Mouse (Mus musculus): ENCODE measurements around the gene Ptpra. TPM values are rescaled to one million over a fixed set of nuclear protein-coding genes. Genes with fewer than 3 reads are reported as not detected.

Ptpra gene
- total and polyA plus RNA-seq, 2 experiments from 2014 or later, result 144 to 147 TPM

DNA sequence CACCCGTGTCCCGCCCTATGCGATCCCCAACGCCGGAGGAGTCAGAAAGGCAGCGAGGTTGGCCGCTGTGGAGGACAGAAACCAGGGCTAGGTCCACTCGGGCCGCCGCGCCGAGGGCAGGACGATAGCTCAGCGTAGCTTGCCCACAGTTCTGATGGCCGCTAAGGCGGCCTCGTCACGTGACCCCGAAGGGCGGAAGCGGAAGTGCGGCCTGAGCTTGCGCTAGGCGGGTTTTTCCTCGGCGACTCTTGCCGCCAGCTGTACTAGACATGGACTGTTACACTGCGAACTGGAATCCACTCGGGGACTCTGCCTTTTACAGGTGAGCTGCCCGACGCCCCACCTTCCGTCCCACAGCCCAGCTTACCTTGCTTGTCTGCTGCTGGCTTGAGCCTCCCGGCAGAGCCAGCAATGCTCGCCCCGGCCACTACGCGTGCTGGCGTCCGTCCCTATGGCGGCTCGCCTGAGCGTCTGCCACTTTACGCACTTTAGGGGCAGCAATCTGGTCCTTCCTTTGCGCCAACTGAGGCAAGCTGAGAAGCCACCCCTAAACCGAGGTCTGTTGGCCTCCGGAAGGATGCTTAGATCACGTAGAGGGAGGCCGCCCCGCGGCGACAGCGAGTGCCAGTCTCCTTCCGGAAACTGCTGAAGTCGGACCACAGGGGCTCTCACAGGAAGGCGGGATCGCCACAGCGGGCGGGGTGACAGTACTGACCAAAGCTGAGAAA, 25.8 kb upstream of the Ptpra start, which contains the start of the genes Vps16 and Pced1a:
Gene Vps16, plus strand, starts transcription at position 214 of the 728 bp plus-strand sequence.
Gene Pced1a, minus strand, starts transcription at position 576 of the 728 bp plus-strand sequence.
- Histone ChIP-seq H3K27ac (ENCODE audit: low read depth, low read length) (peak within 1 kb of the TSS; percentile 97), H3K4me3 (ENCODE audit: low read depth, low read length) (peak within 1 kb of the TSS; percentile 86), H3K36me3 (ENCODE audit: insufficient read depth, low read length) (0 out of 2 replicates have a peak, but pooled peaks cover 1% of the 10 kb centered on the region), H3K27me3 (ENCODE audit: insufficient read depth, low read length) (no peaks in the 10 kb centered on the region), H3K9ac (replicated peaks; ENCODE audit: low read length, poor library complexity, severe bottlenecking) (peak within 1 kb of the TSS; percentile 90), H3K4me2 (ENCODE audit: low read depth, low read length, poor library complexity, severe bottlenecking) (peak within 1 kb of the TSS; percentile 90), H3K9me3 (ENCODE audit: low read length) (no peaks in the 10 kb centered on the region), H3K4me1 (ENCODE audit: insufficient read depth, low read length) (peaks cover 15% of the 10 kb centered on the region; the same call in 1 of the 2 replicates)
- ATAC-seq (ENCODE audit: low FRiP score) (peak; percentile 95), DNase-seq (ENCODE audit: low spot score) (peak; percentile 95)
- WGBS, result under 1% methylated on average over 58 of the region's 58 CpGs
- TF ChIP-seq CTCF (IDR thresholded peaks at IDR 0.05), result peak; percentile 73

GRCm38 (mm10) chr2:130425112-130425511, 25.0 kb upstream of the Ptpra start:
- H3K9me3 ChIP-seq (ENCODE audit: low read length), result no peaks in the 10 kb centered on the region

GRCm38 (mm10) chr2:130429851-130430250, 20.2 kb upstream of the Ptpra start:
- peaks cover 6% of the 10 kb centered on the region; the same call in 1 of the 2 replicates for H3K4me1 ChIP-seq (ENCODE audit: insufficient read depth, low read length)
- H3K36me3 ChIP-seq (ENCODE audit: insufficient read depth, low read length), result peaks cover 4% of the 10 kb centered on the region; the same call in 1 of the 2 replicates
- H3K9me3 ChIP-seq (ENCODE audit: low read length), result no peaks in the 10 kb centered on the region
- no peaks in the 10 kb centered on the region for H3K27me3 ChIP-seq (ENCODE audit: insufficient read depth, low read length)
- no peak for DNase-seq (ENCODE audit: low spot score)
- 70% methylated on average over 2 of the region's 2 CpGs for WGBS
- H3K9ac ChIP-seq (replicated peaks; ENCODE audit: low read length, poor library complexity, severe bottlenecking), result no peak overlapping the region
- H3K27ac ChIP-seq (ENCODE audit: low read depth, low read length), result no peak overlapping the region
- ATAC-seq (ENCODE audit: low FRiP score), result no peak
- no peak for TF ChIP-seq CTCF (IDR thresholded peaks at IDR 0.05)
- H3K4me3 ChIP-seq (ENCODE audit: low read depth, low read length), result no peak overlapping the region
- no peak overlapping the region for H3K4me2 ChIP-seq (ENCODE audit: low read depth, low read length, poor library complexity, severe bottlenecking)

More at GRCm38 (mm10) chr2:130425112-130425511, 25.0 kb upstream of the Ptpra start:
- peak overlapping the region; percentile 90 for H3K9ac ChIP-seq (replicated peaks; ENCODE audit: low read length, poor library complexity, severe bottlenecking)
- peak overlapping the region; percentile 86 for H3K4me3 ChIP-seq (ENCODE audit: low read depth, low read length)
- H3K27ac ChIP-seq (ENCODE audit: low read depth, low read length), result peak overlapping the region; percentile 97
- no peaks in the 10 kb centered on the region for H3K27me3 ChIP-seq (ENCODE audit: insufficient read depth, low read length)
- ATAC-seq (ENCODE audit: low FRiP score) (no peak), DNase-seq (ENCODE audit: low spot score) (peak; percentile 59)
- H3K4me1 ChIP-seq (ENCODE audit: insufficient read depth, low read length), result peaks cover 15% of the 10 kb centered on the region; the same call in 1 of the 2 replicates
- peak overlapping the region; percentile 90 for H3K4me2 ChIP-seq (ENCODE audit: low read depth, low read length, poor library complexity, severe bottlenecking)
- H3K36me3 ChIP-seq (ENCODE audit: insufficient read depth, low read length), result no peaks in the 10 kb centered on the region
- TF ChIP-seq CTCF (IDR thresholded peaks at IDR 0.05), result peak; percentile 61
- 37% methylated on average over 5 of the region's 5 CpGs for WGBS

- 82% methylated on average over 3 of the region's 3 CpGs for WGBS
- H3K27ac ChIP-seq (ENCODE audit: low read depth, low read length), result no peak overlapping the region
- no peak for TF ChIP-seq CTCF (IDR thresholded peaks at IDR 0.05)
- no peaks in the 10 kb centered on the region for H3K9me3 ChIP-seq (ENCODE audit: low read length)
- no peaks in the 10 kb centered on the region for H3K4me1 ChIP-seq (ENCODE audit: insufficient read depth, low read length)
- no peak overlapping the region for H3K9ac ChIP-seq (replicated peaks; ENCODE audit: low read length, poor library complexity, severe bottlenecking)
- no peak for ATAC-seq (ENCODE audit: low FRiP score)
- H3K36me3 ChIP-seq (ENCODE audit: insufficient read depth, low read length), result peaks cover 4% of the 10 kb centered on the region; the same call in 1 of the 2 replicates
- no peak overlapping the region for H3K4me3 ChIP-seq (ENCODE audit: low read depth, low read length)
- DNase-seq (ENCODE audit: low spot score), result no peak
- no peaks in the 10 kb centered on the region for H3K27me3 ChIP-seq (ENCODE audit: insufficient read depth, low read length)
- H3K4me2 ChIP-seq (ENCODE audit: low read depth, low read length, poor library complexity, severe bottlenecking), result no peak overlapping the region
Measured at GRCm38 (mm10) chr2:130430484-130430883, 19.6 kb upstream of the Ptpra start.

DNA sequence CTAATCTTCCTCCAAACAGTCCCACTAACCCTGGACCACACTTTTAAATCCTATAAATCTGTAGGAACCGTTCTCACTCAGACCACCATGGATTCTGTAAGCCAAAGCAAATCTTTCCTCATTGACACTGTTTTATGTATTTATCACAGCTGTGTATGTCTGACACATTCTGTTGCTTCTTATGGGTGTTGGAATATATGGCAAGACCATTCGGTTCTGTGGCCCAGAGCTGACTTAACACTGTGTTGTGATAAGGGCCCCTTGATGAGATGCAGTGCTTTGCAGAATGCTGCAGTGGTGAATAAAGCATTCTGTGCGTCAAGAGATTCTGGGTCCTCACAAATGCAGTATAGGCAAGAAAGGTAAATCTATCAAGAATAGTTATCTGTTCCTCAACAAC, 17.9 kb upstream of the Ptpra start:
- H3K4me2 ChIP-seq (ENCODE audit: low read depth, low read length, poor library complexity, severe bottlenecking), result no peak overlapping the region
- WGBS, result 86% methylated on average over 3 of the region's 3 CpGs
- H3K9ac ChIP-seq (replicated peaks; ENCODE audit: low read length, poor library complexity, severe bottlenecking), result no peak overlapping the region
- H3K27ac ChIP-seq (ENCODE audit: low read depth, low read length), result no peak overlapping the region
- no peaks in the 10 kb centered on the region for H3K27me3 ChIP-seq (ENCODE audit: insufficient read depth, low read length)
- no peak for TF ChIP-seq CTCF (IDR thresholded peaks at IDR 0.05)
- peaks cover 6% of the 10 kb centered on the region; the same call in 1 of the 2 replicates for H3K36me3 ChIP-seq (ENCODE audit: insufficient read depth, low read length)
- no peaks in the 10 kb centered on the region for H3K9me3 ChIP-seq (ENCODE audit: low read length)
- no peak overlapping the region for H3K4me3 ChIP-seq (ENCODE audit: low read depth, low read length)
- no peaks in the 10 kb centered on the region for H3K4me1 ChIP-seq (ENCODE audit: insufficient read depth, low read length)
- no peak for DNase-seq (ENCODE audit: low spot score)
- no peak for ATAC-seq (ENCODE audit: low FRiP score)

DNA sequence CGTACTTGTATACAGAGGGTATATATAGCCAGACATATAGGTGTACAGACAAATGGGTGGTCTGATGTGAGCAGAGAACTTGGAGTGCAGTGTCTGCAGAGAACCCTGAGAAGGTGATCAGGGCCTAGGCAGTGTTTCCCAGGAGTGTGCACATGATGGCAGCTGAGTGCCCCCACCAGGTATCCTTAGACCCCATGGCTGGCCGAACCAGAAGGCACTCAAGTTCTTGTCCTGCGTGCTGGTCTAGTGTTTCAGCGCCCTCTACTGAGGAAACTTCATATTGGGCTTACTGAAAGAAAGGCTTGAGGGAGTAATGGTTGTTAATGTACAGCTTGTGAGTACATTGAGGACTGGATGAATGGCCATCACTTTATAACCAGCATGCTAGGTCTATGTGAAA, 16.9 kb upstream of the Ptpra start:
- TF ChIP-seq CTCF (IDR thresholded peaks at IDR 0.05), result peak; percentile 77
- no peak for ATAC-seq (ENCODE audit: low FRiP score)

More for the DNA sequence above, 16.9 kb upstream of the Ptpra start:
- peak; percentile 71 for DNase-seq (ENCODE audit: low spot score)
- WGBS, result 28% methylated on average over 4 of the region's 4 CpGs
- no peak overlapping the region for H3K27ac ChIP-seq (ENCODE audit: low read depth, low read length)
- no peak overlapping the region for H3K9ac ChIP-seq (replicated peaks; ENCODE audit: low read length, poor library complexity, severe bottlenecking)
- H3K4me1 ChIP-seq (ENCODE audit: insufficient read depth, low read length), result no peaks in the 10 kb centered on the region
- H3K9me3 ChIP-seq (ENCODE audit: low read length), result no peaks in the 10 kb centered on the region
- H3K36me3 ChIP-seq (ENCODE audit: insufficient read depth, low read length), result peaks cover 14% of the 10 kb centered on the region
- no peak overlapping the region for H3K4me3 ChIP-seq (ENCODE audit: low read depth, low read length)
- H3K4me2 ChIP-seq (ENCODE audit: low read depth, low read length, poor library complexity, severe bottlenecking), result no peak overlapping the region
- no peaks in the 10 kb centered on the region for H3K27me3 ChIP-seq (ENCODE audit: insufficient read depth, low read length)
